Mouse (Mus musculus): ENCODE results near the gene Rrp36.

The Rrp36 gene

GRCm38 (mm10) chr17:46647279-46647678 is 26.9 kb downstream of the Rrp36 start:
- no peak for DNase-seq (ENCODE audit: low read depth, low spot score)

GRCm38 (mm10) chr17:46646322-46646662 is 27.9 kb downstream of the Rrp36 start:
- no peak for DNase-seq (ENCODE audit: low read depth, low spot score)

GRCm38 (mm10) chr17:46645561-46646321 is 28.4 kb downstream of the Rrp36 start, which contains the start of the genes Klc4 and Mrpl2:
TSS of gene Klc4 (minus strand) at chr17:46646022.
TSS of gene Mrpl2 (plus strand) at chr17:46646229.
- DNase-seq (ENCODE audit: low read depth, low spot score) = peak; percentile 96

GRCm38 (mm10) chr17:46644916-46645475 is 29.2 kb downstream of the Rrp36 start:
- DNase-seq (ENCODE audit: low read depth, low spot score) = no peak

GRCm38 (mm10) chr17:46644152-46644805 is 29.9 kb downstream of the Rrp36 start:
- DNase-seq (ENCODE audit: low read depth, low spot score) = no peak

GRCm38 (mm10) chr17:46642060-46642459 is 32.1 kb downstream of the Rrp36 start:
- DNase-seq (ENCODE audit: low read depth, low spot score) = no peak

- no peak for DNase-seq (ENCODE audit: low read depth, low spot score)
Measured at GRCm38 (mm10) chr17:46639929-46640328, 34.2 kb downstream of the Rrp36 start.

- no peak for DNase-seq (ENCODE audit: low read depth, low spot score)
Measured at GRCm38 (mm10) chr17:46636831-46637523, 37.2 kb downstream of the Rrp36 start.

- DNase-seq (ENCODE audit: low read depth, low spot score) = no peak
Measured at GRCm38 (mm10) chr17:46629685-46630441, 44.3 kb downstream of the Rrp36 start.

- no peak for DNase-seq (ENCODE audit: low read depth, low spot score)
Measured at GRCm38 (mm10) chr17:46628791-46629684, 45.1 kb downstream of the Rrp36 start, which contains the start of gene Ptk7. TSS of gene Ptk7 (minus strand) at chr17:46629504.

GRCm38 (mm10) chr17:46628471-46628790 is 45.7 kb downstream of the Rrp36 start:
- no peak for DNase-seq (ENCODE audit: low read depth, low spot score)

GRCm38 (mm10) chr17:46627409-46627808 is 46.7 kb downstream of the Rrp36 start:
- DNase-seq (ENCODE audit: low read depth, low spot score) = no peak

- no peak for DNase-seq (ENCODE audit: low read depth, low spot score)
Measured at GRCm38 (mm10) chr17:46624598-46624997, 49.6 kb downstream of the Rrp36 start.

- DNase-seq (ENCODE audit: low read depth, low spot score) = no peak
Measured at GRCm38 (mm10) chr17:46623819-46624557, 50.2 kb downstream of the Rrp36 start.

GRCm38 (mm10) chr17:46622269-46622668 is 51.9 kb downstream of the Rrp36 start:
- no peak for DNase-seq (ENCODE audit: low read depth, low spot score)

- no peak for DNase-seq (ENCODE audit: low read depth, low spot score)
Measured at GRCm38 (mm10) chr17:46621324-46621723, 52.8 kb downstream of the Rrp36 start.

- DNase-seq (ENCODE audit: low read depth, low spot score) = no peak
Measured at GRCm38 (mm10) chr17:46619683-46620357, 54.3 kb downstream of the Rrp36 start.

GRCm38 (mm10) chr17:46618769-46619682 is 55.1 kb downstream of the Rrp36 start:
- no peak for DNase-seq (ENCODE audit: low read depth, low spot score)

All from retina, adult 2 months (tissue).